Mouse (Mus musculus): Measurements from ENCODE around the gene Ackr3. TPM values are rescaled to one million over a fixed set of nuclear protein-coding genes. Genes with fewer than 3 reads are reported as not detected.

Gene Ackr3
- total and polyA plus RNA-seq, 3 experiments: not detected

DNA sequence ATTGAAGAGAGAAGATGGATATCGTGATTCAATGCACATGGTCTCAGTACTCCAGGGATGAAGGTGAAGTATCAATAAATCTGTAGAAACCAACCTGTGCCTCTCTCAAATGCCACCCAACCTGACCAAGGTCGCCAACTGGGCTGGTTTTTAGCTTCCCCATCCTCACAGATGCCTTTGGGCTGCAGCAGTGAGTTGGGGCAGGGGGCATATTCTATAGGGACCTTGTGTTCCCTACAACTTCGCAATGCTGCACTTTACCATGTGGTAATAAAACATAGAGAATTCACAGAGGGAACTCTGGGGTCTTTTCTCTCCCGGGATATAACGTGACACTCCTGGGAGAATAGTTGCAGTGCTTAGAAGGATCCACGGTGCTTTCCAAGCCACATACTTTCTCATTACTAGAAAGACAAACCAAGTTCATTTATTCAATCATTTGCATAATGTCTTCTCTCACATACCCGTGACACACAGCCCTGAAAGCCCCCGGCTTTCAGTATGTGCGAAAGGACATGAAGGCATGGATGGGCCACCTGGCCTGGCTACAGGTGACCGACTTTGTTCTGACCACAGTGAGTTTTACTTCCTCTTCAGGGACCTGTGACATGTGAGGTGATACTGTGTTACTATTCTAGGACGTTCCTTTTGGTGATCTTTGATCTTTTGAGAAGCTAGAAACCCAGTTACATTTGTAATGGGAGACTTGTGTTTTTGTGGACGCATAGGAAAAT, 22.6 kb upstream of the Ackr3 start:
- H3K4me3 ChIP-seq (ENCODE audit: control insufficient read depth in 1 of 2, insufficient read depth in 1 of 2, low read depth in 2 of 2, low read length in 2 of 2): no peak overlapping the region
- no peaks in the 10 kb centered on the region for H3K27me3 ChIP-seq (ENCODE audit: control insufficient read depth in 1 of 2, insufficient read depth in 2 of 2, low read length in 2 of 2)
- DNase-seq (ENCODE audit: low read depth, low spot score): no peak
- H3K27ac ChIP-seq (ENCODE audit: control insufficient read depth, low read depth, low read length): no peak overlapping the region
- H3K9me3 ChIP-seq (replicated peaks; ENCODE audit: insufficient read depth, low read length): no peaks in the 10 kb centered on the region
- H3K9ac ChIP-seq (ENCODE audit: control insufficient read depth, low read depth, low read length, poor library complexity, severe bottlenecking): no peak overlapping the region
- H3K36me3 ChIP-seq (ENCODE audit: control insufficient read depth in 1 of 2, insufficient read depth in 2 of 2, low read length in 2 of 2): no peaks in the 10 kb centered on the region
- H3K79me2 ChIP-seq (ENCODE audit: control insufficient read depth, insufficient read depth, low read length, poor library complexity): no peaks in the 10 kb centered on the region
- no peaks in the 10 kb centered on the region for H3K4me1 ChIP-seq (ENCODE audit: control insufficient read depth in 1 of 2, insufficient read depth in 2 of 2, low read length in 2 of 2)
- no peak for TF ChIP-seq ZKSCAN1 (IDR thresholded peaks at IDR 0.05; ENCODE audit: low read depth, low read length)
- TF ChIP-seq MAFK (IDR thresholded peaks at IDR 0.05; ENCODE audit: borderline replicate concordance, low read depth, low read length): no peak
- TF ChIP-seq SMC3 (IDR thresholded peaks at IDR 0.05; ENCODE audit: low read depth, low read length): no peak
- no peak for TF ChIP-seq MAZ (IDR thresholded peaks at IDR 0.05; ENCODE audit: low read depth, low read length)
- TF ChIP-seq RCOR1 (IDR thresholded peaks at IDR 0.05; ENCODE audit: low read depth, low read length): no peak
- TF ChIP-seq MXI1 (IDR thresholded peaks at IDR 0.05; ENCODE audit: low read depth, low read length): no peak
- no peak for TF ChIP-seq CTCF (IDR thresholded peaks at IDR 0.05 in 2 of 3, conservative IDR thresholded peaks at IDR 0.05 in 1 of 3; ENCODE audit: control insufficient read depth in 1 of 3, insufficient read depth in 1 of 3, low read depth in 2 of 3, low read length in 3 of 3, poor library complexity in 1 of 3, severe bottlenecking in 1 of 3)
- TF ChIP-seq KAT2A (conservative IDR thresholded peaks at IDR 0.05; ENCODE audit: low read depth, low read length): no peak
- TF ChIP-seq NRF1 (IDR thresholded peaks at IDR 0.05; ENCODE audit: insufficient read depth, low read depth, low read length, poor library complexity, severe bottlenecking): no peak
- TF ChIP-seq ETS1 (IDR thresholded peaks at IDR 0.05; ENCODE audit: low read depth, low read length): no peak
- TF ChIP-seq ZMIZ1 (IDR thresholded peaks at IDR 0.05; ENCODE audit: low read depth, low read length): no peak
- TF ChIP-seq JUND (IDR thresholded peaks at IDR 0.05; ENCODE audit: low read depth, low read length): no peak
- no peak for TF ChIP-seq EP300 (IDR thresholded peaks at IDR 0.05; ENCODE audit: low read depth in 1 of 2, low read length in 2 of 2)
- no peak for TF ChIP-seq MYC (IDR thresholded peaks at IDR 0.05; ENCODE audit: low read depth, low read length)
- TF ChIP-seq ZNF384 (IDR thresholded peaks at IDR 0.05; ENCODE audit: low read depth, low read length): no peak
- TF ChIP-seq MYB (IDR thresholded peaks at IDR 0.05; ENCODE audit: low read depth, low read length): no peak

DNA sequence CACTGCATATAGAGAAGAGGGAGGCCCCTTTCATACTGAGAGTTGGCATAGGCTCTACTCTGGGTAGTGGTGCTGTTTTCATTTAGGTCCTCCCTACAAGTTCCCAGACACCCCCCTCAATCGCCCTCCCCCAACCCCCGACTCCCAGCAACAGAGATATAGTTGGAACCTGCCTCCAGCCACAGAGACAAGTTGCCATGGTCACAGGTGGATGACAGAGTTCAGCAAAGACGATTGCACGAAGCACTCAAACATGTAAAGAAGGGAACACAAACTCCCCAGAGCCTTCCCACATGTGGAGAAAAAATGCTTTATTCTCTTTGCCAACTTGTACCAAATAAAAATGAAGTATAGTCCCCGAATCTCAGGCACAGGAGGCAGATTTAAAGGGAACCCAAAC, 21.3 kb upstream of the Ackr3 start:
- Histone ChIP-seq H3K27me3 (ENCODE audit: control insufficient read depth in 1 of 2, insufficient read depth in 2 of 2, low read length in 2 of 2) (no peaks in the 10 kb centered on the region), H3K4me3 (ENCODE audit: control insufficient read depth in 1 of 2, insufficient read depth in 1 of 2, low read depth in 2 of 2, low read length in 2 of 2) (no peak overlapping the region), H3K9ac (ENCODE audit: control insufficient read depth, low read depth, low read length, poor library complexity, severe bottlenecking) (no peak overlapping the region), H3K27ac (ENCODE audit: control insufficient read depth, low read depth, low read length) (no peak overlapping the region), H3K4me1 (ENCODE audit: control insufficient read depth in 1 of 2, insufficient read depth in 2 of 2, low read length in 2 of 2) (no peaks in the 10 kb centered on the region), H3K9me3 (replicated peaks; ENCODE audit: insufficient read depth, low read length) (no peaks in the 10 kb centered on the region), H3K36me3 (ENCODE audit: control insufficient read depth in 1 of 2, insufficient read depth in 2 of 2, low read length in 2 of 2) (no peaks in the 10 kb centered on the region), H3K79me2 (ENCODE audit: control insufficient read depth, insufficient read depth, low read length, poor library complexity) (no peaks in the 10 kb centered on the region)
- TF ChIP-seq CHD2 (IDR thresholded peaks at IDR 0.05; ENCODE audit: low read length) (no peak), MYB (IDR thresholded peaks at IDR 0.05; ENCODE audit: low read depth, low read length) (no peak), TBP (IDR thresholded peaks at IDR 0.05; ENCODE audit: low read depth, low read length) (no peak), E2F4 (IDR thresholded peaks at IDR 0.05; ENCODE audit: borderline replicate concordance, low read depth, low read length) (no peak), ZKSCAN1 (IDR thresholded peaks at IDR 0.05; ENCODE audit: low read depth, low read length) (no peak), KAT2A (conservative IDR thresholded peaks at IDR 0.05; ENCODE audit: low read depth, low read length) (no peak), POLR2AphosphoS5 (IDR thresholded peaks at IDR 0.05; ENCODE audit: borderline replicate concordance, low read depth, low read length) (no peak), GATA1 (IDR thresholded peaks at IDR 0.05; ENCODE audit: low read depth, low read length) (no peak), MAZ (IDR thresholded peaks at IDR 0.05; ENCODE audit: low read depth, low read length) (no peak), BHLHE40 (IDR thresholded peaks at IDR 0.05; ENCODE audit: borderline replicate concordance, low read depth, low read length) (no peak), POLR2AphosphoS2 (IDR thresholded peaks at IDR 0.05; ENCODE audit: low read length) (no peak)
- no peak for DNase-seq (ENCODE audit: low read depth, low spot score)

Measured in MEL (cell line).